Mouse (Mus musculus) heart, postnatal 36 days (tissue): ENCODE measurements at regions not wholly inside any gene's neighbourhood (a gene's known extent, or its start where the extent isn't known, plus 50 kb on each side); places are given as distances from the start of the nearest gene placed in this dataset.

Experiments
- DNase-seq, 2 experiments: peaks; one replicate each; pipeline ENCODE4 v3.0.0; 2021 to 2022
- intact Hi-C: fragments of 180-260 bp; cut with DNase I; formaldehyde crosslinking; loops from one replicate; pipeline ENCODE4 v1.15.1; 2025

GRCm38 (mm10) chr1:183619451-183620059 is 201.5 kb downstream of the Hhipl2 start:
- no peak for DNase-seq
- intact Hi-C loops: no loop called here

GRCm38 (mm10) chr1:183622341-183622740 is 204.3 kb downstream of the Hhipl2 start:
- no peak for DNase-seq
- intact Hi-C loops: no loop called here

GRCm38 (mm10) chr1:183624266-183624665 is 206.3 kb downstream of the Hhipl2 start:
- DNase-seq: no peak
- intact Hi-C loops: no loop called here

GRCm38 (mm10) chr1:183633810-183634209 is 215.8 kb downstream of the Hhipl2 start:
- DNase-seq: no peak
- intact Hi-C loops: no loop called here

- intact Hi-C loops: no loop called here
- no peak for DNase-seq
These were observed 216.8 kb downstream of the Hhipl2 start for GRCm38 (mm10) chr1:183634836-183635235.

GRCm38 (mm10) chr1:183637214-183637613 is 219.2 kb downstream of the Hhipl2 start:
- intact Hi-C loops: no loop called here
- no peak for DNase-seq

GRCm38 (mm10) chr1:183639332-183639731 is 221.3 kb downstream of the Hhipl2 start:
- no peak for DNase-seq
- intact Hi-C loops: no loop called here

- no peak for DNase-seq
- intact Hi-C loops: no loop called here
These were observed 222.6 kb downstream of the Hhipl2 start for GRCm38 (mm10) chr1:183640568-183640967.

GRCm38 (mm10) chr1:183644001-183644400 is 226.0 kb downstream of the Hhipl2 start:
- intact Hi-C loops: no loop called here
- no peak for DNase-seq

- intact Hi-C loops: no loop called here
- no peak for DNase-seq
These were observed 235.9 kb downstream of the Hhipl2 start for GRCm38 (mm10) chr1:183653878-183654277.

GRCm38 (mm10) chr1:183657043-183657442 is 239.0 kb downstream of the Hhipl2 start:
- intact Hi-C loops: loop anchor here (1.0 kb wide), 1 partner anchor 215 kb away; no protein-coding TSS in a partner anchor
- DNase-seq: peak; percentile 21 to 64

- intact Hi-C loops: no loop called here
These were observed 242.5 kb downstream of the Hhipl2 start for GRCm38 (mm10) chr1:183660541-183660940.

GRCm38 (mm10) chr1:183662369-183663043 is 244.5 kb downstream of the Hhipl2 start:
- intact Hi-C loops: no loop called here
- DNase-seq: no peak

More at GRCm38 (mm10) chr1:183660541-183660940, 242.5 kb downstream of the Hhipl2 start:
- no peak for DNase-seq

GRCm38 (mm10) chr1:183669271-183669670 is 251.3 kb downstream of the Hhipl2 start:
- DNase-seq: no peak
- intact Hi-C loops: no loop called here

GRCm38 (mm10) chr1:183669674-183670073 is 251.7 kb downstream of the Hhipl2 start:
- intact Hi-C loops: no loop called here
- DNase-seq: peak; percentile 34 to 38

- intact Hi-C loops: no loop called here
- no peak for DNase-seq
These were observed 252.5 kb downstream of the Hhipl2 start for GRCm38 (mm10) chr1:183670542-183670941.

- intact Hi-C loops: no loop called here
- DNase-seq: no peak
These were observed 253.5 kb downstream of the Hhipl2 start for GRCm38 (mm10) chr1:183671541-183671940.

GRCm38 (mm10) chr1:183672521-183672920 is 254.5 kb downstream of the Hhipl2 start:
- no peak for DNase-seq
- intact Hi-C loops: no loop called here

GRCm38 (mm10) chr1:183677585-183677984 is 259.6 kb downstream of the Hhipl2 start:
- intact Hi-C loops: no loop called here
- DNase-seq: no peak

GRCm38 (mm10) chr1:183679949-183680348 is 261.9 kb downstream of the Hhipl2 start:
- peak; percentile 45 to 59 for DNase-seq
- intact Hi-C loops: no loop called here

GRCm38 (mm10) chr1:183686056-183686455 is 268.0 kb downstream of the Hhipl2 start:
- intact Hi-C loops: no loop called here

GRCm38 (mm10) chr1:183692756-183693155 is 274.7 kb downstream of the Hhipl2 start:
- DNase-seq: no peak
- intact Hi-C loops: no loop called here

More at GRCm38 (mm10) chr1:183686056-183686455, 268.0 kb downstream of the Hhipl2 start:
- DNase-seq: no peak
